Mouse (Mus musculus) monocyte, adult 2 months (primary cell): ENCODE data around the gene Fbxo10.
"Not testable (repeated sequence)": the region's sequence is repeated elsewhere in the genome, so short reads cannot be mapped to it uniquely, and the experiment has no call there.

Source experiments
- DNase-seq, 2 experiments: peaks; one replicate each; pipeline ENCODE4 v3.0.0; 2022; ENCODE audit warnings: low spot score in 2 of 2, low read depth in 1 of 2

Fbxo10 gene

DNA sequence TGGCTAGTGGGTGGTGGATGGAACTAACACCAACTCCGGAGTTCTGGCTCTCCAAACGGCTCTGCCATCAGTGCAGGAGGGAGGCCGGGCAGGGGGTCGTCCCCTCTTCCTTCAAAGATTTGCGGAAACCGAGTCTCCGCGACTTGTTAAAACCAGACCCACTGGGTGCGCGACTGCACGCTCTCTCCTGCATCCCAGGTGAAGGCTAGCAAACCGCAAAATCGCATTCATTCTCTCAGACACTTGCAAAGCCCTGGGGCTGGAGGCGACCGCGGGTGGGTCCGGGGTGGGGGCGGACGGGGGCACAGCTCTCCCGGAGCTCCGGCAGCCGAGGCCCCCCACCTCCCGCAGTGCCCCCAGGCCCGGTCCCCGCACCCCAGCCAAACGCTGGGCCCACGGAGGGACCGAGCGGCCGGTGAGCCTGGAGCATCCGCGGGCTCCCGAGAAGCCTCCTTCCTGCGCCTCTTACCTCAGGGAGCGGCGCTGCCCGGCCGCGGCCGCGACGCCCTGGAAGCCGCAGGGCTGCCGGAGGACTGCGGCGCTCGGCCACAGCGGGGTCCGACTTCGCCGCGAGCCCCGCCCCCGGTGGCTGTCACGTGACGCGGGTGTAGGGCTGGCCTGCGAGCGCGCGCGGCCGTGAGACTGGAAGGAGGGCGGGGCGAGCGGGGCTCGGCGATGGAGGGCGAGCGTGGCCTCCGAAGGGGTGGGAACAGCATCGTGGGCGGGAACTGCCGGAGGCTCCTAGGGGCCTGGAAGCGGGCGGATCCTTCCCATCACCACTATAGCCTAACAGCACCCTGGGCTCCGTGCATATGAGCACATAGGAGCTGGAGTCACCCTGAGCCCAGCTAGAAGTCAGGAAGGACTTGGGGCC is at the start of gene Fbxo10:
TSS of gene Fbxo10 (minus strand) at position 584 of the 874 bp plus-strand sequence.
- peak; percentile 35 to 62 for DNase-seq

DNA sequence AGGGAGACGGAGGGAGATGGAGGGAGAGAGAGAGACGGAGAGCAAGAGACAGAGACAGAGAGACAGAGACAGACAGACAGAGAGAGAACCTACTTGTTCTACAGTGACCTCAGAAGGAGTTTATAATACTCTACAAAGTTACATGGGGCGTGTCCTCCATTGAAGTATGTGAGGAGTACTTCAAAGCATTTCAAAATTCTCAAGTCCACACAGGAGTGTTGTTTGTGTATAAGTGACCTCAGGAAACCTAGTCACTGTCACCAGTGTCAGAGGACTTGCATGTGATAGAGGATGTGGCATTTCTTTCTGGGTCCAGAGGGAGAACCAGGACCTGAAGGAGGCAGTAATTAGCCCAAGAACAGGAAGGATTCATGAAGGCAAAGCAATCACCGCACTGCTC is 46.6 kb upstream of the Fbxo10 start:
- DNase-seq: no peak

DNA sequence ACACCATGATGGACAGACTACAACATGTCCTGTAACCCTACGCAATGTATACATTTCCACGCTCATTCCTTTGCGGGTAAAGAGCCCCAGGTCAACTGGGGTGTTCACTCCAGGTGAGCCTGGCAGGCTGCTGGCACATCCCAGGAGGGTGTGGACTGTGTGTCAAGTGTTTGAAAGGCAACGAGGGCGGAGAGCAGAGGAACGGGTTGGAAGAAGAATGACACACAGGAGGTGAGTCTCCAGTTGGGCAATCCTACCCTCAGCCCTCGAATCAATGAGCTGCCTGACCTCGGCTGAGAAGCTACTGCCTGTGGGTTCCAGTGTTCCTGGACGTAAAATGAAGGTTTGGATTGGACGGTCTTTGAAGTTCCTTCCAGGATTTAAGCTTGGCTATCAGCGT is 36.9 kb upstream of the Fbxo10 start:
- DNase-seq: no peak

DNA sequence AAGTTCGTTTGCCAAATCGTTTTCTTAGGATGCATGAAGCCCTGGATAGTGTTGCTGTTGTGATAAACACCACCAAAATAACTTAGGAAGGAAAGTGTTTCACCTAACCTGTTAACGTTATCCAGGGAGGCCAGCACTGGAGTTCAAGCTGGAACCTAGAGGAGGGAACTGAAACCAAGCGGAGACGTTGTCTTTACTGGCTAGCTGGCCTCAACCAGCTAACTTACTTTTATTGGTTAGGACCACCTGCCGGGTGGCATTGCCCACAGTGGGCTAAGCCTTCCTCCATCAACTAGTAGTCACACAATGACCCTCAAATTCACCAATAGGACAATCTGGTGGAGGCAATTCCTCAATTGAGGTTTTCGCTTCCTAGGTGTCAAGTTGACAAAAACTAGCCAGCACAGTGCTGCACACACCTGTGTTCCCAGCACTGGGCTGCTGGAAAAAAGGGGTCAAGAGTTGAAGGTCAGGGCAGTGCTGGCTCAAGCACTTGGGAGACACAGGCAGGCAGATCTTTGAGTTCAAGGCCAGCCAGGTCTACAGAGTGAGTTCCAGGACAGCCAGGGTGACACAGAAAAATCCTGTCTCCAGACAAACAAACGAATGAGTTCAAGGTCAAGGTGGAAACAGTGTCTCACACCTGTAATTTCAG is 24.2 kb upstream of the Fbxo10 start:
- no peak for DNase-seq

DNA sequence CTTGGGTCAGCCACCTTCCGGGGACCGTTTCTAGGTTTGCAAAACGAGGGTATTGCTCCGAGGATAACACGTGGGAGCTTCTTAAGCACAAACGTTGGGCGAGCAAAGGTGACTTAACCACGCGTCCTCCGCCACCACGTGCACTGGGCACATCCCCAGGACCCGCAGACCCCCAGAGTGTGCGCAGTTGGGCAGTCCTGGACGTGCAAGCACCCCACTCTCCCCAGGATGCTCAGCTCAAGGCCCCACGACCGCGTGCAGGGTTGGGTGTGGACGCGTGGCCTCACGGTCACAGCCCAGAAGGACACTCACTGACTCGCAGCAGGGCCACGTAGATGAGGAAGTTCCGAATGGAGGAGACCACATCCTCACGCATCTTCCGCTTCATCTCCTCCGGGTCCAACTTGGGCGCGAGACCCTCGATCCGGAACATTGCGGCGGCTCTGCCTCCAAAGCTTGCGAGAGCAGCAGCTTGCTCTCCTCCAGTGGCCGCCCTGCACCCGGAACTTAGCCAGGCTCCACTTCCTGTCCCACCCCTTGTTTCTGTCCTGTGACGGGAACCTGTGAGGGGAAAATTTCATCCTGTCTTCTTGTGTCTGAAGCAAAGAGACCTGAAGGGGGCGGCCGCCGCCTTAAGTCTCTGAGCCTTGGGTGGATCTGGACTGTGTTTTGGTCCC is 23.3 kb upstream of the Fbxo10 start, which contains the start of gene Tomm5:
TSS of gene Tomm5 (minus strand) at position 514 of the 677 bp plus-strand sequence.
- DNase-seq: peak; percentile 67 to 71

DNA sequence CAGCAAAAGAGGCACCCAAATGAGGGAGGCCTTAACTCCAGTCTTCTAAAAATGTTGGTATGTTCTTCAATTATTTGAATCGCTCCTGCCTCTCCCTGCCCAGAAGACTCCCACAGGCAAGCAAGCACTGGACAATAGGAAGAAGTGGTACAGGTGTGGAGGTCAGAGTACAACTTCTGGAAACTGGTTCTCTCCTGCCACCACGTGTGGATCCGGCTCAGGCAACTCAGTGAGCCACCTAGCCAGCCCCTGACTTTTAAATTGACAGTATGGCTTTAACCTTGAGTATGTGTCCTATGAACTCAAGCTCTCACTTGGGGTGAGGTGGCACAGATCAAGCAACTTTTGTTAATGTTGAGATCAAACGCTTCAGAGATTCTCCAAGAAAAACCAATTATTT is 22.7 kb upstream of the Fbxo10 start:
- no peak for DNase-seq

DNA sequence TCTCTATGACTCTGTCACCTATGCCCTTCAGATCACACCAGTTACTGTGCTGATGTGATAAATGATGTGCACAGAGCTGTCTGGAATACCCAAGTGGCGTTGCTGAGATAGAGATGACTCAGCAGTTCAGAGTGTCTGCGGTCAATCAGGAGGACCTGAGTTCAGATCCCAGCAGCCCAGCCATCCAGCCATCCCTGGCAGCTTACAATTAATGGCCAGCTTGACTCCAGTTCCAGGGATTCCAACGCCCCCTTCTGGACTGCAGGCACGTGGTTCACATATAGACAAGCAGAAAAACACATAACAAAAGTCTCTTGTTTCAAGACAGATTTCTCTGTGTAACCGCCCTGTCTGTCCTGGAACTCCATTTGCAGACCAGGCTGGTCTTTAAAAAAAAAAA is 22.0 kb upstream of the Fbxo10 start:
- DNase-seq: no peak

DNA sequence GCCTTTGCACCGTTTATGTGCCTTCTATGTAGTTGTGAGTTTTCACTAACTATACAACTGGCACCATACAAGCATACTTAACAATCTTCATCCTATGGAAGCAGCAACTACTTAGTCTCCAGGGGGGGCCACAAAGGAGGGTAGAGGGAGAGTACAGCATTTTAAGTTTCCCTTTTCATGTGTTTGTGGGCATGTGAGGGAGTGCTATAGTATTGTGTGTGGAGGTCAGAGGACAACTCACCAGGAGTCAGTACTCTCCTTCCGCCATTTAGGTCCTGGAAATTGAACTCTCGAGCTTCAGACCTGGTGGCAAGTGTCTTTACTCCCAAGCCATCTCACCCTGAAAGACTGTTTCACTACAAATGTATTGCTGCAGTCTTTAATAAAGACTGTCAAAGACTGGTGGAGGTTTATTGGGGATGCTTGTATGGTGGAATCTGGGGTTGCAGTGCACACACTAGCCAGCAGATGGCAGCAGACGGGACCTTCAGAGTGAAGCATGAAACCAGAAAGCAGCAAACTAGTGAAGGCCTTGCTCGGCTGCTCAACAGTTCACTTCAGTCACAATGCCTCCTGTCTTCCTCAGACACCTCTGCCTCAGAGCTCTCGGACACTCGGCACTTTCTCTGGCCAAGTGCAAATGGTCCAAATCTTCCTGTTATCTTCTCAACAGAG is 12.9 kb upstream of the Fbxo10 start:
- peak in 1 of 2 experiments; percentile 21 for DNase-seq

DNA sequence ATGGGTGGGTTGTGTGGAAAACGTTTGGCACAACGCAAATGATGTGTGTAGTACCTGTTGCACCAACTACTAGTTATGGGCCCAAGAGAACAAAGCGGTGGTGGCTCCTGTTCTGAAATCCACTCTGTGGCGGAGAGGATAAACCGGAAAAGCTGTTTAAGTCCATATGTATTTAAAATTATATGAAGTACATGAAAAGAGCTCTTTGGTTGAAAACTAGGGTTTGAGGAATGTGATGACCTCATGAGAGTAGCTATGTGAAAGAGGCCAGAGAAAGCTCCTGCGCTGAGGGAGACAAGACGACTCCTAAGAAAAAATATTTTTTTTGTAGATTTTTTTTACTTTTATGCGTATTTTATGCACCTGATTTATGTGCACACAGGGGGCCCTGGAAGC is 489 bp upstream of the Fbxo10 start:
- DNase-seq: no peak

DNA sequence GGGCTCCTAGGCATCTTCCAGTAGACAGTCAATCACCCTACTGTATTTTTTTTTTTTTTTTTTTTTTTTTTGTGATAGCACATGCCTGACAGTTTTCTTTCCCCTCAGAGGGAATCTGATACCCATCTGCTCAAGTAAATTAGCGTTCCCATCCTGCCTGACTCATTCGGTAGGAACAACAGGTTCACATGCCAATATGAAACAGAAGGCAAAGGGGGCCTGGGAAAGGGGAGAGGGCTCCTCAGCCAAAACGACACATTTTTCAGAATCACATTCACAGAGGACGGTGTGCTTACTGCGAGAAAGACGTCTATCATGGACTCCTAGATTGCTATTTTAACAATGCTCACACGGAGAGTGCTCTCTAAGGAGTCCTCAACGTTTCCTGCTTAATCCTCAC is 917 bp downstream of the Fbxo10 start:
- DNase-seq: no peak

DNA sequence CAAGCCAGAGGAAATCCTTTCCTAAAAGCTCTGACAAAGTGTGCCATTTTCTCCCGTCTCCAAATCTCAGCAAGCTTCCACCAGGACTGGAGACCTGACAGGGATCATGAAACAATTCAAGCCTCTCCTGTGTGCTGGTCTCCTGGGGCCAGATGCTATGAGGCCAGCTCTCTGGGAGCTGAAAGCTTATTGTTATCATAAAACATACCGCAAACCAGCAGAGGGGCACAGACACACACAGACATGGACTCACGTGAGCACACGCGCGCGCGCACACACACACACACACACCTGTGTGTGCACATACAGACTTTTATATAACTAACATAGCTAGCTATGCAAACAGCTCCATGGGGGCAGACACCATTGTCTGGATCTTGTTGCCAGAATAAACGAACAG is 1.5 kb downstream of the Fbxo10 start:
- DNase-seq: no peak

DNA sequence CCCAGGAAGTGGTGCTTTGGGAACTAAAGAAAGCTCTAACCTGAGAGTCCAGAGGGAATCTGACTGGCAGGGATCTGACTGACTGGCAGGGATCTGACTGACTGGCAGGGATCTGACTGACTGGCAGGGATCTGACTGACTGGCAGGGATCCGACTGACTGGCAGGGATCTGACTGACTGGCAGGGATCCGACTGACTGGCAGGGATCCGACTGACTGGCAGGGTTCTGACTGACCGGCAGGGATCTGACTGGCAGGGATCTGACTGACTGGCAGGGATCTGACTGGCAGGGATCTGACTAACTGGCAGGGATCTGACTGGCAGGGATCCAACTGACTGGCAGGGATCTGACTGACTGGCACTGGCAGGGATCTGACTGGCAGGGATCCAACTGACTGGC is 3.4 kb downstream of the Fbxo10 start:
- not testable (repeated sequence) for DNase-seq

DNA sequence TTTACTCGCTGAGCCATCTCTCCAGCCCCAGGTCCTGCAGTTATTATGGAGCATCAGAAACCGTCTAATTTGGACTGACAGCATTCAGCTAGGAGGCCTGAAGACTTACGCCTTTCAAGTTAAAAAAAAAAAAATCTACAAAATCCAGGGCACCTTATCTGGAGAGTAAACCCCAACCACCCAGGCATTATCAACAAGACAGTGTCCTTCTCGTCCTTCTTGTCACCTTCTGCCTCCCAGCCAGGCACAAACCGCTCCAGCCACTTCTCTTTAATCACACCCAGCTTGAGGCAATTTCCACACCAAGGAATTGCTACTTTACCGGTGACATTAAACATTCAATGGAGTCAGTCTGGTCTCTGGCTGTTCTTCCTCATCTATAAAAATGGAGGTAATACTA is 10.9 kb downstream of the Fbxo10 start:
- DNase-seq: no peak

DNA sequence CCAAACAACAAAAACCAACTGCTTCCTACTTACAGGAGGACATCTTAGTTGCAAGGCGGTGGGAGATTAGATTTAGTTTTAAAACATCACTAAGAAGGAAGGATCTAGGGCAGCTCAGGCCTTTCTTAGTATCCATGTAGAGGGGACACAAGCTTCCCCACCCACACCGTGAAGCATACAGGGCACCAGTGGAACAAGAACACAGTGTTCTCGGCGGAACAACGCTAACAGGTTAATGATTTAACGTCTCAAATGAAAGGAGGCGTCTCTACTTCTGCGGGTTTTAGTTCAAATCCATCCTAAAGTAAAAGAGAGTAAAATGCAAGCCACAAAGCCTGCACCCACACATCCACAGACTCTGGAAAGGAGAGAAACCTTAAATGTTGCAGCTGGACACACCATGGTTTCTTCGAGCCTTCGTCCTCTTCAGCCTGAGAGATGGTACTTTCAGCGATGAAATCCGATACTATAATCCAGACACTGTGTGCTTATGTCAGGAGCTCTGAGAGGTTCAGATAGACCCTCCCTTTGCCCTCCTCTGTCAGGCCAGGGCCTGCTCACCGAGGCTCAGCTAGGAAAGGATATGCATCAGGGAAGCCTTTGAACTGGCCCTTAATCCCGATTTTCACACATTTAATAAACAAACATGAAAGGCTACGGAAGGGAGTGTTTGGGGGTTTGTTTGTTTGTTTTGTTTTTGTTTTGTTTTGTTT is 12.0 kb downstream of the Fbxo10 start:
- no peak for DNase-seq

DNA sequence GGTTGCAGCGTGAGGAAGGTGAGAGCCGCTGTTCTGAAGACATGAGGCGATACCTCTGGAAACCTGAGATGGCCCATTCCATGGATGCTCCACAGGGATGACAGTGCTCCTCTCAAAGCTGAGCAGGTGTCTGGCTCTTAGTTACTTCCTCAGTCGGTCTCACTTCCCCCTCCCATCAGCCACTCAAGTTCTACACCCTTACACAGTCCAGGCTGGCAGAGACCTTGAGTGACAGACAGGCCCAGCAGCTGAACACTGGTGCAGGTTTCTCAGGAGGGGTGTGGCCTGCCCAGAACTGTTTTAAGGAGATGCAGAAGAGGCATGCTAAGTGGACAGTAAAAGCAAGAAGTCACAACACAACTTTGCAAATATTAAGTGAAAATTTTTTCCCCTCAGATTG is 16.7 kb downstream of the Fbxo10 start:
- no peak for DNase-seq

DNA sequence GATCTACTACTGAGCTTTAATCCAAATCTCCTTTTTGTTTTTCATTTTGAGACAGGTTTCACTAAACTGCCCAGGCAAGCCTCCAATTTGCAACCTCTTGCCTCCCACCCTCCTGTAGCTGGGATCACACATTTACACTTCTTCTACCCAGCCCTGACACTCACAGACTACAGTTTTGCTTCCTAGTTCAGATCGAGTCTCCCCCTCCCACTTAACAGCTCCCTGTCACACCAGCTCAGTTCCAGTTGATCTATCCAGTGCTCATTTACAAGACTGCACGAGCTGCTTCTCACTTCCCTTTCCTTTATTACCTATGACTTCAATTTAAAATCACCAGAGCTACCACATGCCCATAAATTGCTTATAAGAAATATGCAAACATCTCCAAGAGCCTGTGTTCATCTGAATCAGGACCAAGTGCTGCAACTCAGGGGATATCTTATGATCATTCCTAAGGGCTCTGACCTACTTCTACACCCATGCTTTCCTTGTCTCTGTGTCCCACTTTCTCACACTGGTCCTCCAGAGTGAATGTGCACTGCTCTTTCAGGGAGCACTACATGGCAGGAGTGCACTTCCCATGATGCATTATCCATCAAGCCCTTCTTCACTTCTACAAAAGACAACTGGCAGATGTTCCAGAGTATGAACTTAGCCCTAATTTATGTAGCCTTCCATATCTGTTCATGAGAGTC is 18.2 kb downstream of the Fbxo10 start:
- DNase-seq: no peak

DNA sequence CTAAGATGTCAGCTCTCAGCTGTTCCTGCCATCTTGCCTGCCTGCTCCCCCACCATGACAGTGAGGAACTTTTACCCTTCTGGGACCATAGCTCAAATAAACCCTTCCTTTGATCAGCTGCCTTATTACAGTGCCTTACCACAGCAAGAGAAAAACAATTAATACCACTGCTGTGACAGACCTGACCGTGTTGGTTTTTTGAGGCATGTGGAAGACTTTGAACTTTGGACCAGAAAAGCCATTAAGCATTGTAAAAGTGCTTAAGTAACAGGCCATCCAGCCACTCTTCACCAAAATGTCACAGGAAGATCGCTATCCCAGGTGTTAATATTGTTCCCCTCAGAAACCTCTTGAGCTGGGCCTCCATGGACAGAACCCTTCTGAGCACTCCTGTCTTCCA is 19.8 kb downstream of the Fbxo10 start:
- DNase-seq: no peak

DNA sequence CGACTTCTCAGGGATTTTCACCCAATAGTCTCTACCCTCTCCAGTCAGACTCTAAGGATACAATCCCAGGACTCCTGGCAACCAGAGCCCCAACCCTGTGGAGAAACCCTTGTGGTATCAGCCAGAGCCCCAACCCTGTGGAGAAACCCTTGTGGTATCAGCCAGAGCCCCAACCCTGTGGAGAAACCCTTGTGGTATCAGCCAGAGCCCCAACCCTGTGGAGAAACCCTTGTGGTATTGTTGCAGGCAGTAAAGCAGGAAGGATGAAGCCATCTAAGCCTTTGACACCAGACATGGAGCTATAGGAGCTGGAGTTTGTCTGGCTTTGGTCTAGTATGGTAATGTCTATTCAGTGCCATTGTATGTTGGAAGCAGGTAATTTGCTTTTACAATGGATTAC is 20.6 kb downstream of the Fbxo10 start:
- DNase-seq: not testable (repeated sequence)

DNA sequence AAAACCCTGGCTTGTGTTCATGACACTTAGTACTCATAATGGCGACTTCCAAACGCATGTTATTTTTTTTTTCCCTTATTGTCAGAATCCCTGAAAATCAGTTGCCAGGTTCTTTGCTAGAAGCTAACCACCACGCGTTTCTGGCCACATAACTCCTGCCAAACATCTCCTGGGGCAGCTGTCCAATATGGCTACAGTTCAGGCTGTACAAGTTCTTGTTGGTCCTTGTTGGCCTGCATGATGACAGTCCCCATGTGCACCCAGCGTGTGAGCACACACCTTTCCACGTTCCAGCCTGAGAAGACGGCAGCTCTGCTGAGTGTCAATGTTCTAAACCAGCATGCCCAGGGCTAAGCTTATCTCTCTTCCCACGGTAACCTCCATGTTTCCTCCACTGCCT is 29.0 kb downstream of the Fbxo10 start:
- no peak for DNase-seq

DNA sequence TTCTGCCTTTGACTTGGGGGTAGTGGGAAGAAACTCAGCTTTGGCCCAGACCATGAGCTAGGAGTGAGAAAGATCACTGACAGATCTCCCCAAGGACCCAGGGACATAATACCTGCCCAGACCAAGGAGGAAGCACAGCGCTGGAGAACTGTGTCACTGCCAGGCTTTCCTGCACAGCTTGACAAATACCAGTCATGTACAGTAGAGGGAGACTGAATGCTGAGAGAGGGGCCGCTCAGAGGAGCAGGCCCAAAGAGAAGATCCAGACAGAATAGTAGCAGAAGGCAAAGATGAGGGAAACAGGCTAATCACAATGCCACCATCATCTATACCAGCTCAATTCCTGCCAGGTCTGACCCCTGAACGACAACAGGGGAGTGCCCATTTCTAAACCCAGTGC is 29.5 kb downstream of the Fbxo10 start:
- no peak for DNase-seq
